In genomic region chr19:18631161-18631643, GRCm38 (mm10) we compare ENCODE assay signal across 8 mouse cellular contexts. TPM values are rescaled to one million over a fixed set of nuclear protein-coding genes. Genes with fewer than 3 reads are reported as not detected.
A peak's percentile ranks its signal among the peaks of the same experiment; 100 is the strongest.
DNase-seq lines count a peak whose midpoint lies in the region; ATAC-seq and TF ChIP-seq lines count a peak whose summit lies in the region.

No protein-coding gene starts in this region.

- ATAC-seq in forebrain, embryonic 16.5 days = peak; percentile 62
- ATAC-seq in hematopoietic stem cell, adult 5-6 weeks (replicated peaks in 1 of 2; ENCODE audit: insufficient read depth in 1 of 2, low FRiP score in 2 of 2, low TSS enrichment in 1 of 2, low read depth in 1 of 2, poor library complexity in 2 of 2, severe bottlenecking in 2 of 2) = peak; percentile 62 to 74
- ATAC-seq in lung, postnatal 0 days = peak; percentile 79

- no peak for TF ChIP-seq EP300 in lung, postnatal 0 days (IDR thresholded peaks at IDR 0.05)

- no peaks in the 10 kb centered on the region for H3K36me3 ChIP-seq in forebrain, embryonic 16.5 days (ENCODE audit: control insufficient read depth, insufficient read depth)
- H3K36me3 ChIP-seq in lung, postnatal 0 days (ENCODE audit: insufficient read depth, low read length) = no peaks in the 10 kb centered on the region

- under 1% methylated on average over 40 of the region's 40 CpGs for WGBS in forebrain, embryonic 16.5 days
- under 1% methylated on average over 40 of the region's 40 CpGs for WGBS in lung, postnatal 0 days

- H3K4me3 ChIP-seq in forebrain, embryonic 16.5 days (replicated peaks; ENCODE audit: low read length) = peak overlapping the region; percentile 78
- peak overlapping the region; percentile 98 for H3K4me3 ChIP-seq in layer of hippocampus, adult 2 months
- peak overlapping the region; percentile 89 for H3K4me3 ChIP-seq in lung, postnatal 0 days (ENCODE audit: low read depth, low read length)

- no peak overlapping the region for H3K27ac ChIP-seq in forebrain, embryonic 16.5 days (ENCODE audit: low read length)
- H3K27ac ChIP-seq in layer of hippocampus, adult 2 months = peak overlapping the region; percentile 81
- H3K27ac ChIP-seq in lung, postnatal 0 days (ENCODE audit: low read length) = peak overlapping the region; percentile 97

- peak; percentile 51 for DNase-seq in CD4-positive, CD25-positive, alpha-beta regulatory T cell, adult 2 months (ENCODE audit: low read depth, low spot score)
- peak; percentile 56 for DNase-seq in adrenal gland, adult 8-10 months
- peak; percentile 22 to 38 for DNase-seq in layer of hippocampus, adult 2 months (ENCODE audit: low spot score in 2 of 2)
- DNase-seq in lung, postnatal 0 days (ENCODE audit: low spot score) = peak; percentile 80
- DNase-seq in ovary, adult 18-20 months (ENCODE audit: low spot score) = peak; percentile 23
- DNase-seq in thymus, postnatal 36 days = peak; percentile 55 to 58

- H3K4me1 ChIP-seq in forebrain, embryonic 16.5 days (replicated peaks; ENCODE audit: control insufficient read depth, insufficient read depth, low read length) = peaks cover 7% of the 10 kb centered on the region; the same call in 1 of the 2 replicates
- peaks cover 9% of the 10 kb centered on the region; the same call in 1 of the 2 replicates for H3K4me1 ChIP-seq in lung, postnatal 0 days (ENCODE audit: insufficient read depth, low read depth, low read length)

- peak overlapping the region; percentile 63 for H3K9ac ChIP-seq in forebrain, embryonic 16.5 days (replicated peaks; ENCODE audit: low read depth, low read length)
- peak overlapping the region; percentile 87 for H3K9ac ChIP-seq in lung, postnatal 0 days (replicated peaks; ENCODE audit: low read depth)

- peak overlapping the region; percentile 98 for H3K4me2 ChIP-seq in forebrain, embryonic 16.5 days (ENCODE audit: low read length)
- peak overlapping the region; percentile 60 for H3K4me2 ChIP-seq in lung, postnatal 0 days (replicated peaks; ENCODE audit: low read depth, low read length)

- no peaks in the 10 kb centered on the region for H3K27me3 ChIP-seq in forebrain, embryonic 16.5 days (replicated peaks; ENCODE audit: control insufficient read depth, insufficient read depth, low read length)
- no peaks in the 10 kb centered on the region for H3K27me3 ChIP-seq in lung, postnatal 0 days (replicated peaks; ENCODE audit: insufficient read depth, low read length)

- H3K9me3 ChIP-seq in forebrain, embryonic 16.5 days (ENCODE audit: control insufficient read depth, low read length) = no peaks in the 10 kb centered on the region
- H3K9me3 ChIP-seq in lung, postnatal 0 days (ENCODE audit: low read length) = no peaks in the 10 kb centered on the region

- peak; percentile 22; the same call in 1 of the 2 replicates for TF ChIP-seq CTCF in layer of hippocampus, adult 2 months (conservative IDR thresholded peaks at IDR 0.05)
- peak; percentile 33 for TF ChIP-seq CTCF in lung, postnatal 0 days (IDR thresholded peaks at IDR 0.05)

RNA-seq across cellular contexts. Expression of gene Ostf1, which starts 0.4 kb away (rescaled TPM):
- 100 to 1,000 TPM; 100 to 119 (median 114) TPM for total RNA-seq in adrenal gland, adult 8-10 months (2022)
- polyA plus RNA-seq in forebrain, embryonic 16.5 days (2015; fragmentation: Nextera tagmentation; extraction: Ambion mirVana) = 31.8 and 33.1 TPM in 2 replicates
- total RNA-seq in hematopoietic stem cell, adult 5-6 weeks (2017) = 105 and 142 TPM in 2 replicates
- total RNA-seq in layer of hippocampus, adult 2 months (2021) = 10 to 100 TPM; 28.1 to 28.9 TPM
- polyA plus RNA-seq in lung, postnatal 0 days (2015; fragmentation: Nextera tagmentation; extraction: Ambion mirVana) = 215 and 248 TPM in 2 replicates

RNA-seq across cellular contexts. Expression of gene Nmrk1, which starts 0.5 kb away (rescaled TPM):
- total RNA-seq in adrenal gland, adult 8-10 months (2022) = 10 to 100 TPM in 3 of 4 experiments, 1 to 10 TPM in 1; 9.3 to 32.3 (median 16.8) TPM
- 4.0 and 4.9 TPM in 2 replicates for polyA plus RNA-seq in forebrain, embryonic 16.5 days (2015; fragmentation: Nextera tagmentation; extraction: Ambion mirVana)
- 6.4 and 13.1 TPM in 2 replicates for total RNA-seq in hematopoietic stem cell, adult 5-6 weeks (2017)
- 10 to 100 TPM in 1 of 2 experiments, 1 to 10 TPM in 1; 8.6 to 10.3 TPM for total RNA-seq in layer of hippocampus, adult 2 months (2021)
- polyA plus RNA-seq in lung, postnatal 0 days (2015; fragmentation: Nextera tagmentation; extraction: Ambion mirVana) = 5.0 and 7.4 TPM in 2 replicates

RNA-seq across cellular contexts. Expression of gene Carnmt1, which starts 39.4 kb away (rescaled TPM):
- total RNA-seq in adrenal gland, adult 8-10 months (2022) = 10 to 100 TPM; 19.0 to 23.3 (median 22.1) TPM
- 11.1 and 14.4 TPM in 2 replicates for polyA plus RNA-seq in forebrain, embryonic 16.5 days (2015; fragmentation: Nextera tagmentation; extraction: Ambion mirVana)
- total RNA-seq in hematopoietic stem cell, adult 5-6 weeks (2017) = 18.9 and 32.6 TPM in 2 replicates
- total RNA-seq in layer of hippocampus, adult 2 months (2021) = 10 to 100 TPM; 11.3 to 13.1 TPM
- polyA plus RNA-seq in lung, postnatal 0 days (2015; fragmentation: Nextera tagmentation; extraction: Ambion mirVana) = 21.1 and 25.1 TPM in 2 replicates

Comparison
In these comparisons a context has a peak if more than half of its experiments do, and no peak if none do; other contexts are left out.
1. DNase-seq: peak in every context shown above with its lines; median percentile 80 in lung, postnatal 0 days; 56 in thymus, postnatal 36 days; 56 in adrenal gland, adult 8-10 months; 51 in CD4-positive, CD25-positive, alpha-beta regulatory T cell, adult 2 months; 30 in layer of hippocampus, adult 2 months; 23 in ovary, adult 18-20 months.